Mouse (Mus musculus): Measurements from ENCODE around the gene Cntn6.

Cntn6 gene

GRCm38 (mm10) chr6:104492490-104493431 lies at the start of gene Cntn6:
TSS of gene Cntn6 (plus strand) at chr6:104492790.
- no peak for DNase-seq

DNA sequence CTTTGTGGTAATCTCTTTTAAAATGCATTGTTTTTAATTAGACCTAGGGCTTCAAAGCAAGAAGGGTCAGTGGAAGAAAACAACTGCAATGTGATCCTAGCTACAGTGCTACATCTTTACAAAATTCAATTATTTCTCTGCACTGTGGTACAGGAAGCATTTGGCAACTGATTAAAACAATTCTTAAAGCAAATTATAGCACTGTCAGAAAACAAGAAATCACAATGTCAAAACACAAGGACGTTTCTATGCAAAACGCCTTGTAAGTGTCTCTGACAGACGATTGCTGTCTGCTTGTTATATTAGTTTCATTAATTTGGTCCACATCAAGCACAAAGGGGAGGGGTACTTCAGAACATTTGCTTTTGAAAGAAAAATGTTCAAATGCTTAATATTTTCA lies 48.9 kb upstream of the Cntn6 start:
- no peak for DNase-seq

- DNase-seq: no peak
These were observed 21.9 kb upstream of the Cntn6 start for GRCm38 (mm10) chr6:104470706-104471105.

GRCm38 (mm10) chr6:104479242-104479641 lies 13.3 kb upstream of the Cntn6 start:
- no peak for DNase-seq

DNA sequence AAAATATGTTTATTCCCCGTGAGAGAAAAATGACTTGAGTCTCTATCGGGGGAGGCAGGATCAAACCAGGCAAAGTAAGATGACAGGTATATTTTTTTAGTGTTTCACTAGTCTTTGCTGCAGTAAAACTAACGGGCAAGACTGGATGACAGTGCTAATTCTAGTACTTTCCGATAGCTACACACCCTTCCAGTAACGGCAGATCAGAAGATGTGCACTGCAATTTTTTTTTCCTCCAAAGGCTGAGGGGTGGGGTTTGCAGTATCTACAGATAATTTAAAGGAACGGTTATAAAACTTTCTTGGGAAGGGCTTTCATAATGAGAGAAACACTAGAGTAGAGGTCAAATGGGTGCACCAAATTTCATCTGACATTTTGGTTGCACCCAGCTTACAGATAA lies 869 bp downstream of the Cntn6 start:
- no peak for DNase-seq

DNA sequence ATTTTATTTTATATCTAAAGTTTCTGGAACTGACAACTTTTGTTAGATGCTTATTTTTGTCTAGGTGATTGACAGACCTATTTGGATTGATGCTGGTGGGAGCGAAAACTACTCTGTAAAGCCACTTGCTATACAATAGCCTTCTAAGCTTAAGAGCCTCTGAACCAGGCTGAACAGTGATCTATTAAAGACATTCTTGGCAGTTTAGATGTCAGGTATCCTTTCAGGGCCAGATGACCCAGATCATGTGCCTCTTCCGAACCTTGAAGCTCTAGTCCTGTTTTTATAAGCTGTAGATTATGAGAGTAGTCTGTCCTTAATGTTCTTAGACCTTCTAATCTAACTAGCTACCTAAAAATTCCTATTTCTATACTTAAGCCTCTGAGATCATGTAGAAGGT lies 3.2 kb downstream of the Cntn6 start:
- DNase-seq: no peak

DNA sequence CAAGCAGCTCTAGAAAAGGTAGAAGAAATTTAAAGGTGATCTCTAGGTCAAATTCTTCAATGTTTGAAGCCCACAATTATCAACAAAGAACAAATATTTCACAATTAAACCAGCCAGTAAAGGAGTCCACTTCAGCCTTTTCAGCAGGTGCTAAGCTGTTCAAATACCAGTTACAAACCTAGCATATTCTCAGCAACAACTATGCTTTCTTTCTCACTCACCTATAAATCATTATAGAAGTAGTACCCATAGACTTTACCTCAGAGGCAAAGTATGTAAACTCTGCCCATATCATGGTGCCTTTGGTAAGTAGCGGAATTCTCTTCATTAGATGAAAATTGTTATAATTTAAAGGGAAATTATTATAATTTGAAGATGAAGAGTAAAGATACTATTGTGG lies 71.4 kb downstream of the Cntn6 start:
- DNase-seq: no peak

DNA sequence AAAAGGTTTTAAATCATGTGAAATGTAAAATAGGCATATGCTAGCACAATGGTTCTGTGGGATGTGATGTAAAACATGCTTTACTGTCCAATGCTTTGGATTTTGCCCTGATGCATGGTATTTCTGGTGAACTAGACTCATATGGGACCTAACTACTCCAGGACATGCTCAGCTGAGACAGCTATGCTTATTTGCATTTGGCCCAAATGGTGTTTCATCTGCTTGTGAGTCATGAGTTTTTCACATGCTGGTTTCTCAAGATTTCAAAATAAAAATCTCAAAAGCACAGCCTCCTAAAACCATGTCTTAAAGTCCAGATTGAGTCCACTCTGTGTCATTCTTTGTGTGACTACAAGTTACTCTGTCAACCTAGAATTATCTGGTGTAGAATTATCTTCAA lies 77.0 kb downstream of the Cntn6 start:
- DNase-seq: no peak

- no peak for DNase-seq
These were observed 95.4 kb downstream of the Cntn6 start for GRCm38 (mm10) chr6:104588028-104588427.

DNA sequence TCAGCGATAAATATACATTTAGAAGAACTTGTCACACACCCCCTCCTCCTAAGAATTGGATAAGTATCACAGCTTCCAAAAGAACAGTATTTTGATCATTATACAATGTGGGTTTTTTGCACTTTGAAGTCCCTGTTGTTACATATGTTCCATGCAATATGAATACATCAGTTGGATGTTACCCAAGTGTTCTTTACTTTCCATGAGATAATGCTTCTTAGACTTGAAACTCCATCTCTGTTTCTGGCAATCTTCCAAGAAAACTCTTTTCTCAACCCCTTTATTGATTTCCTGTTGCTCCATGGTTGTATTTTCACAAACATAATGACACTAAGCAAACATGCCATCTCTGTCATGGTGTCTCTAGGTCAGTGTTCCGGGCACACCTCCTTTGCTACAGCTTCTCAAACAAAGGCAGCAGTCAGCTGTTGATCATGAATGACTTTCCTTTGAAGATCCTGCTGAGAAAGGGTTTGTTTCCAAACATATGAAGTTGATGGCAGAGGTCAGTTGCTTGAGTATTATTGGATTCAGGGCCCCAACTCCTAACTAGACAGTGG lies 108.3 kb downstream of the Cntn6 start:
- DNase-seq: no peak

- no peak for DNase-seq
These were observed 110.3 kb downstream of the Cntn6 start for GRCm38 (mm10) chr6:104602894-104603293.

DNA sequence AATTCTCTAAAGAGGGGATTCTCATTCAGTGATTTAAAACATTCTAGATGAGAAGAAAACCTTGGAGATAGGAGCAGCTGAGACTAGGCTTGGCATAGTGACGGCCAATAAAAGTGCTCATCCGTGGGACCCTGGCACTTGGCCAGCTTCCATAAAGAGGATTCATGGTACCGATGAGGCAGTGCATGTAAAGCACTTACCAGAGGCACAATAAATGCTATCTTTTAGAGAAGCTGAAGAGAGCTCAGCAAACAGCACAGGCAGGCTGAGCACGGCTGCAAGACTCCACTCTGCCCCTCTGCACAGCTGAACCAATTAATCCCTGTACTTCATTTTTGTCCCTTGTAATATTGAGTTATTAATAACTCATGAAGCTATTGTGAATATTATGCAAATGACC lies 110.8 kb downstream of the Cntn6 start:
- no peak for DNase-seq

- no peak for DNase-seq
These were observed 112.6 kb downstream of the Cntn6 start for GRCm38 (mm10) chr6:104605214-104605613.

DNA sequence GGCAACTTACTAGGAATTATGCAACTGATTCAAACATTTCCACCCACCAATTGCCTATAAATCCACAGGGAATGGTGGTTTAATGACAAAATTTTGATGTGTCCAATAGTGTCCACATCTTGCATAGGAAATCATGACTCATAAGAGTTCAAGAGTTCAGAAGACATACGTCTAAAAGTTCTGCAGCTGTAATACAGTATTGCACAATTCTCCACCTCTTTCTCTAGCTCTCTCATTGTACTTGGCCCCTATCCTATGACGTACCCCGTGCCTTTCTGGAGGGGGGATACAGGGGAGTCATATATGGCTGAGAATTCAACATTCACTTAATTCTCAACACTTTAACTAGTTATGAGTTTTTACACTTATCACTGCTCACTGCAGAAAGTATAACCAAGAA lies 160.9 kb downstream of the Cntn6 start:
- no peak for DNase-seq

GRCm38 (mm10) chr6:104668701-104669100 lies 176.1 kb downstream of the Cntn6 start:
- DNase-seq: no peak

DNA sequence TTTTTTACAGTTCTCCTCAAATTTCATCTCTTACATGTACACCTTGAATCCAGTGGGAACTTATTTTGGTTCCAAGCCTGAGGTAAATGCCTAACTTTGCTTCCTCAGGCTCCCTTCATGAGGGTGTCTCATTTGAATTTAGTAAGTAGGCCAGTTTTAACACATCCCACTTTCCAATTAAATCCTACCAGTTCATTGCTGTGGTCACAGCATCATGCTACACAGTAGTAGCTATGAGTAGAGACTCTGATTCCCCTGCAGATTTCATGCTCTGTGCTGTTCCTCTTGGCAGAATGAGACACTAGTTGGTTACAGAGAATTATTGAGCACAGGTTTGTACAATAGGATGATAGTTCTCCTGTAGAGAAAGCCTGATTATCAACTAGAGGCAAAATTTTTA lies 181.7 kb downstream of the Cntn6 start:
- no peak for DNase-seq

DNA sequence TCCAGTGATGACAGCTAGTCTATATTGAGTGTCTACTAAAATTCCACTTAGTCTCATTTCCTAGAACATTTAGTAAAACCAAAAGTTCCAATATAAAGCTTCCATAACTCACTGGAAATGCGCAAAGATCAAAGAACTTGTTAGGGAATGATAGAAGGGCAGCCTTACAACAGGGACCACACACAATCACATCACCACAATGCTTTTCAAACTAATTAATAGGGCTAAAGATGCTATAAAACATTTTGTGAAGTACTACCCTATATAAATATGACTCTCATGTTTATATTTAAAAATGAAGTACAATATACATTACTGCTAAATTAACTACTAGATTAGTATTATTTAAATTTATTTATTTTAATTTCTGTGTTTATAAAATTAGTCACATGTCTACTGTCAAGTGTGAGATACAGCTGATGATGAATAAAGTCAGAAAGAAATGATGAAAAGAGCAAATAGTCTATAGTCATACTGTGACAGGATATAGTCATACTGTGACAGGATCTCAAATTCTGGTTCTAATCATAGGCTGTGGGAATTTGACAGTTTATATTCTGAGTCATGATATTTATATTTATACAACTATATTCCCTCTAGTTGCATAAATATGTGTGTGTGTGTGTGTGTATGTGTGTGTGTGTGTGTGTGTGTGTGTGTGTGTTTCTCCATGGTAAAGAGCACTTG lies 187.4 kb downstream of the Cntn6 start:
- DNase-seq: no peak

GRCm38 (mm10) chr6:104687980-104688379 lies 195.4 kb downstream of the Cntn6 start:
- DNase-seq: no peak

DNA sequence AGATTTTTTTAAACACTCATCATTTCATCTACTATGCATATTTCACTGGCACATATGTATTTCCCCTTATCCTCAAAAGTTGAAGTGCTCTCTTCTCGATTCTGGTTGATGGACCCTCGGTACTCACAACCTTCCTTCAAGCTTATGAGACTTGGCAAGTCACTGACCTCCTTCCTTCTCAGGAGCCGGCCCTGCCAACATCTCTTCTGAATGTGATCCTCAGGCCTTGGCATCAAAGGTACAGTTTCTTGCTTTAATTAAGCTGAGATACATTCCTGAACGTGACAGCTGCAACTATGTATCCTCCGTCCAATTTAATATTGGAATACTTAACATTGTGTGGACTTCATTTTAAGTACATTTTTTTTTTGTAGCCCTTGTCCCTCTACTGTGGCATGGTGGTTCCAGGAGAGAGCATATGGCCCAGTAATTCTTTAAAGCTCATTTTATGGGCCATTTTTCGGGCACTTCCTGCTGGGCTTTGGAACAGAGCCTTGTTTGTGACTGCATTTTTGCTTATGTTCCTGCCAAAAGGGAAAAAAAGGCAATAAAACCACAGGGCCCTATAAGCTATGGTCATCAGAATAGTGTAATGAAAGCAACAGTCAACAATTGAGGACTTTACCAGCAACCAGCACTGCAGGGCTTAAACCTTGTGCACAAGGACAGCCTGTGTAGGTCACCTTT lies 196.0 kb downstream of the Cntn6 start:
- no peak for DNase-seq

GRCm38 (mm10) chr6:104728571-104728970 lies 236.0 kb downstream of the Cntn6 start:
- DNase-seq: no peak

GRCm38 (mm10) chr6:104734256-104734655 lies 241.7 kb downstream of the Cntn6 start:
- no peak for DNase-seq

DNA sequence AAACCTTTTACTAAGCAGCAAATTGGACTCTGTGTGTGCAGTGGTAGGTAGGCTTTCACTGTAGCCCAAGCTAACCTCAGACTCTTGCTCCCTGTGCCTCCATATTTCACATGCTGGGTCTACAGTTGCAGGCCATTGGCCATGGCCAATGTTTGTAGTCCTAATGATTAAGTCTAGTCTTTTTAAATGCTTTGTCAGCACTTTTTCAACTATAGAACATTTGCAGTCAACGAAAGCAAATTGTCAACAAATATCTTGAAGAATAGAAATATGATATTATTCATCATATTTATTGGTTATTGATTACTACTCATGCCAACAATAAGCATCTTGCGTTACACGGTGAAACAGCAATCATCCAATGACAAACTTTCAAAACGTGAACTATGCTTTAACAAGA lies 246.4 kb downstream of the Cntn6 start:
- no peak for DNase-seq

GRCm38 (mm10) chr6:104758125-104758524 lies 265.5 kb downstream of the Cntn6 start:
- no peak for DNase-seq

Measured in spleen, adult 18-20 months (tissue).